Mouse (Mus musculus): ENCODE measurements at regions not wholly inside any gene's neighbourhood (a gene's known extent, or its start where the extent isn't known, plus 50 kb on each side); places are given as distances from the start of the nearest gene placed in this dataset.

GRCm38 (mm10) chr8:117881414-117881973, 79.8 kb upstream of the Mphosph6 start:
- no peaks in the 10 kb centered on the region for H3K36me3 ChIP-seq (ENCODE audit: control insufficient read depth, insufficient read depth, low read length)
- H3K4me3 ChIP-seq (ENCODE audit: extremely low read depth, insufficient read depth, insufficient read length): no peak overlapping the region
- TF ChIP-seq CTCF (IDR thresholded peaks at IDR 0.05; ENCODE audit: extremely low read depth, insufficient read depth, insufficient read length, insufficient replicate concordance) (no peak), POLR2A (IDR thresholded peaks at IDR 0.05; ENCODE audit: low read depth, low read length) (no peak)
- WGBS: 90% methylated on average over 8 of the region's 8 CpGs
- no peak overlapping the region for H3K27ac ChIP-seq (ENCODE audit: insufficient read depth, low read length)
- no peaks in the 10 kb centered on the region for H3K4me1 ChIP-seq (ENCODE audit: control insufficient read depth, insufficient read depth, insufficient read length)
- no peaks in the 10 kb centered on the region for H3K27me3 ChIP-seq (ENCODE audit: control insufficient read depth, insufficient read depth, low read length)
- DNase-seq (ENCODE audit: low read depth in 1 of 2, low spot score in 2 of 2): no peak

GRCm38 (mm10) chr8:117880279-117880975, 78.7 kb upstream of the Mphosph6 start:
- 71% methylated on average over 13 of the region's 13 CpGs for WGBS
- no peak for DNase-seq (ENCODE audit: low read depth in 1 of 2, low spot score in 2 of 2)
- Histone ChIP-seq H3K36me3 (ENCODE audit: control insufficient read depth, insufficient read depth, low read length) (no peaks in the 10 kb centered on the region), H3K4me3 (ENCODE audit: extremely low read depth, insufficient read depth, insufficient read length) (no peak overlapping the region), H3K27ac (ENCODE audit: insufficient read depth, low read length) (no peak overlapping the region), H3K27me3 (ENCODE audit: control insufficient read depth, insufficient read depth, low read length) (no peaks in the 10 kb centered on the region), H3K4me1 (ENCODE audit: control insufficient read depth, insufficient read depth, insufficient read length) (no peaks in the 10 kb centered on the region)
- TF ChIP-seq CTCF (IDR thresholded peaks at IDR 0.05; ENCODE audit: extremely low read depth, insufficient read depth, insufficient read length, insufficient replicate concordance) (no peak), POLR2A (IDR thresholded peaks at IDR 0.05; ENCODE audit: low read depth, low read length) (no peak)

- no peak for DNase-seq (ENCODE audit: low read depth in 1 of 2, low spot score in 2 of 2)
- TF ChIP-seq CTCF (IDR thresholded peaks at IDR 0.05; ENCODE audit: extremely low read depth, insufficient read depth, insufficient read length, insufficient replicate concordance): no peak
- TF ChIP-seq POLR2A (IDR thresholded peaks at IDR 0.05; ENCODE audit: low read depth, low read length): no peak
- H3K27ac ChIP-seq (ENCODE audit: insufficient read depth, low read length): no peak overlapping the region
- no peaks in the 10 kb centered on the region for H3K27me3 ChIP-seq (ENCODE audit: control insufficient read depth, insufficient read depth, low read length)
- H3K4me3 ChIP-seq (ENCODE audit: extremely low read depth, insufficient read depth, insufficient read length): no peak overlapping the region
- H3K36me3 ChIP-seq (ENCODE audit: control insufficient read depth, insufficient read depth, low read length): no peaks in the 10 kb centered on the region
- H3K4me1 ChIP-seq (ENCODE audit: control insufficient read depth, insufficient read depth, insufficient read length): no peaks in the 10 kb centered on the region
- WGBS: 83% methylated on average over 4 of the region's 4 CpGs
Measured at GRCm38 (mm10) chr8:117873611-117874010, 71.9 kb upstream of the Mphosph6 start.

GRCm38 (mm10) chr8:117867138-117867537, 65.4 kb upstream of the Mphosph6 start:
- Histone ChIP-seq H3K4me3 (ENCODE audit: extremely low read depth, insufficient read depth, insufficient read length) (no peak overlapping the region), H3K27ac (ENCODE audit: insufficient read depth, low read length) (no peak overlapping the region), H3K27me3 (ENCODE audit: control insufficient read depth, insufficient read depth, low read length) (no peaks in the 10 kb centered on the region), H3K36me3 (ENCODE audit: control insufficient read depth, insufficient read depth, low read length) (no peaks in the 10 kb centered on the region), H3K4me1 (ENCODE audit: control insufficient read depth, insufficient read depth, insufficient read length) (no peaks in the 10 kb centered on the region)
- WGBS: 74% methylated on average over 2 of the region's 2 CpGs
- TF ChIP-seq CTCF (IDR thresholded peaks at IDR 0.05; ENCODE audit: extremely low read depth, insufficient read depth, insufficient read length, insufficient replicate concordance) (no peak), POLR2A (IDR thresholded peaks at IDR 0.05; ENCODE audit: low read depth, low read length) (no peak)
- no peak for DNase-seq (ENCODE audit: low read depth in 1 of 2, low spot score in 2 of 2)

- Histone ChIP-seq H3K27ac (ENCODE audit: insufficient read depth, low read length) (no peak overlapping the region), H3K4me1 (ENCODE audit: control insufficient read depth, insufficient read depth, insufficient read length) (peaks cover under 1% of the 10 kb centered on the region; the same call in 1 of the 2 replicates), H3K27me3 (ENCODE audit: control insufficient read depth, insufficient read depth, low read length) (no peaks in the 10 kb centered on the region), H3K36me3 (ENCODE audit: control insufficient read depth, insufficient read depth, low read length) (no peaks in the 10 kb centered on the region), H3K4me3 (ENCODE audit: extremely low read depth, insufficient read depth, insufficient read length) (no peak overlapping the region)
- TF ChIP-seq CTCF (IDR thresholded peaks at IDR 0.05; ENCODE audit: extremely low read depth, insufficient read depth, insufficient read length, insufficient replicate concordance) (no peak), POLR2A (IDR thresholded peaks at IDR 0.05; ENCODE audit: low read depth, low read length) (no peak)
- WGBS: 58% methylated on average over 6 of the region's 6 CpGs
- no peak for DNase-seq (ENCODE audit: low read depth in 1 of 2, low spot score in 2 of 2)
Measured at GRCm38 (mm10) chr8:117865014-117865413, 63.3 kb upstream of the Mphosph6 start.

- no peaks in the 10 kb centered on the region for H3K36me3 ChIP-seq (ENCODE audit: control insufficient read depth, insufficient read depth, low read length)
- 41% methylated on average over 2 of the region's 2 CpGs for WGBS
- TF ChIP-seq CTCF (IDR thresholded peaks at IDR 0.05; ENCODE audit: extremely low read depth, insufficient read depth, insufficient read length, insufficient replicate concordance) (peak; percentile 47; the same call in 1 of the 2 replicates), POLR2A (IDR thresholded peaks at IDR 0.05; ENCODE audit: low read depth, low read length) (no peak)
Measured at GRCm38 (mm10) chr8:117863837-117864236, 62.1 kb upstream of the Mphosph6 start.

GRCm38 (mm10) chr8:117862318-117862717, 60.6 kb upstream of the Mphosph6 start:
- WGBS: 62% methylated on average over 2 of the region's 2 CpGs
- no peak for DNase-seq (ENCODE audit: low read depth in 1 of 2, low spot score in 2 of 2)
- TF ChIP-seq CTCF (IDR thresholded peaks at IDR 0.05; ENCODE audit: extremely low read depth, insufficient read depth, insufficient read length, insufficient replicate concordance): no peak
- no peak for TF ChIP-seq POLR2A (IDR thresholded peaks at IDR 0.05; ENCODE audit: low read depth, low read length)
- Histone ChIP-seq H3K4me3 (ENCODE audit: extremely low read depth, insufficient read depth, insufficient read length) (no peak overlapping the region), H3K36me3 (ENCODE audit: control insufficient read depth, insufficient read depth, low read length) (no peaks in the 10 kb centered on the region), H3K4me1 (ENCODE audit: control insufficient read depth, insufficient read depth, insufficient read length) (peaks cover 3% of the 10 kb centered on the region; the same call in 1 of the 2 replicates), H3K27me3 (ENCODE audit: control insufficient read depth, insufficient read depth, low read length) (0 out of 2 replicates have a peak, but pooled peaks cover 1% of the 10 kb centered on the region), H3K27ac (ENCODE audit: insufficient read depth, low read length) (no peak overlapping the region)

More at GRCm38 (mm10) chr8:117863837-117864236, 62.1 kb upstream of the Mphosph6 start:
- Histone ChIP-seq H3K27ac (ENCODE audit: insufficient read depth, low read length) (no peak overlapping the region), H3K4me1 (ENCODE audit: control insufficient read depth, insufficient read depth, insufficient read length) (peaks cover 3% of the 10 kb centered on the region; the same call in 1 of the 2 replicates), H3K27me3 (ENCODE audit: control insufficient read depth, insufficient read depth, low read length) (0 out of 2 replicates have a peak, but pooled peaks cover 1% of the 10 kb centered on the region), H3K4me3 (ENCODE audit: extremely low read depth, insufficient read depth, insufficient read length) (no peak overlapping the region)
- peak in 1 of 2 experiments; percentile 13 for DNase-seq (ENCODE audit: low read depth in 1 of 2, low spot score in 2 of 2)

Data from spleen, adult 2 months (tissue).